Mouse (Mus musculus): Measurements from ENCODE around the gene Rtn4r.
A peak's percentile ranks its signal among the peaks of the same experiment; 100 is the strongest.

Rtn4r gene

DNA sequence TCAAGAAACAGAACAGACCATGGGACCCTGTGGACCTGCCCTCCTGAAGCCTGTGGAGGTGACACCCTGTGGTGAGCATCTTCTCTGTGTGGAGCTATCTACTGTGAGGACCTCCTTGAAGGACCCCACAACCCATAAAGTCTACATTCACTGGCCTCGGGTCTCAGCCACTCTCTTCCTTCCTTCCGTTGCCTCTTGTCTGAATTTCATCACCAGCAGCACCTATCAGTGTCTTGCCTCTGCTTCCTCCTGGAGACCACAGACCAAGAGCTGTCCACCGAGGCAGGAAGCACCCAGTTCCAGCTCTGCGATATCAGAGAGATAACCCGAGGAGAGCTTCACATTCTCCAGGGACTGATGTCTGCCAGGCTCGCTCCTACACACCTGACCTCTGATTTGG lies 31.8 kb downstream of the Rtn4r start:
- no peak for DNase-seq

- DNase-seq = no peak
These were observed 32.3 kb downstream of the Rtn4r start for GRCm38 (mm10) chr16:18159778-18160177.

GRCm38 (mm10) chr16:18160514-18160913 lies 33.1 kb downstream of the Rtn4r start:
- no peak for DNase-seq

GRCm38 (mm10) chr16:18161190-18161589 lies 33.7 kb downstream of the Rtn4r start:
- no peak for DNase-seq

DNA sequence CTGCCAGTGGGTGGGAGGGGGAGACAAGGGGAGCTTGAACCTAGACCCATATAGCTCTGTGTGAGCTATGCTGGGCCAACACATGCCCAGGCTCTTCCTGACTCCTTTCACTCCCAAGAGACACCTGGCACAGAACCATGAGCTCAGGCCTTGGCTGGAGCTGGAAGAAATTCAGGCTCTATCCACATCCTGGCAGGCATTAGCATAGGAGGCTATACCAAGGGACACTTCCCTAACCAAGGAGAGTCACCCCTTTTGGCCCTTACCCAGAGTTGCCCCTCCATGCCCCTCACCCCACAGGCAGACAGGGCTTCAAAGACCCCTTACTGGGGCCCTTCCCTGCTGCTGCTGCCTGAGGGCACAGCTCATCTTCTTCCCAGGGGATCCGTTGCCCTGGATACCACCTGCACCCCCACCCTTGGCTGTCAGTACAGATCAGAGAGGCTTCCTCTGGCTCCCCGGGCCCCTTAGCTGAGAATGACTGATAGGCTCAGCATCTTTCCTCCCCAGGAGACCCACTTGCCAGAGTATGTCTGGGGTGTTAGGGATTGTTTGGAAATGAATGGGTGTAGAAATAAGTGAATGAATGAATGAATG lies 37.3 kb downstream of the Rtn4r start:
- no peak for DNase-seq

GRCm38 (mm10) chr16:18166613-18167190 lies 39.3 kb downstream of the Rtn4r start:
- no peak for DNase-seq

GRCm38 (mm10) chr16:18169156-18169555 lies 41.7 kb downstream of the Rtn4r start:
- DNase-seq = no peak

- DNase-seq = no peak
These were observed 42.3 kb downstream of the Rtn4r start for GRCm38 (mm10) chr16:18169776-18170175.

- DNase-seq = peak; percentile 77 to 81
These were observed 44.9 kb downstream of the Rtn4r start for GRCm38 (mm10) chr16:18172266-18172855.

DNA sequence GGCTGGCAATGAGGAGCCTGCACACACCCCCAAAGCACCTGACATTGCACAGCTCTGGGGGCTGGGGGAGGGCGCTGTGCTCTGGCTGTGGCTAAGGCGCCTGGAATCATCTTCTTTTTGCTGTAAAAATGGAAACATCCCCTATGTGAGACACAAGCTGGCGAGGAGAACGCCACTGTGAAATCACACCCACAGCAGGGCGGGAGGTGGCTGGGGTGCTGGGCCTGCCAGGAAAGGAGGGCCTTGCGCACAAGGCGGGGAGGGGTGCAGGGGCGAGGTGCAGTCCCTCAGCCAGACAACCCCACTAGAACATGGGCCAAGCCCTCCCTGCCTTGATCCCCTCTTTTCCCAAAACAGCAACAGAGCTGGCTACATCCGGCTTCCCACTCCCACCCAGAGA lies 45.8 kb downstream of the Rtn4r start:
- no peak for DNase-seq

- DNase-seq = no peak
These were observed 46.3 kb downstream of the Rtn4r start for GRCm38 (mm10) chr16:18173788-18174187.

GRCm38 (mm10) chr16:18175817-18176541 lies 48.5 kb downstream of the Rtn4r start:
- no peak for DNase-seq

- DNase-seq = no peak
These were observed 49.3 kb downstream of the Rtn4r start for GRCm38 (mm10) chr16:18176758-18177157.

- DNase-seq = no peak
These were observed 52.1 kb downstream of the Rtn4r start for GRCm38 (mm10) chr16:18179591-18179990.

DNA sequence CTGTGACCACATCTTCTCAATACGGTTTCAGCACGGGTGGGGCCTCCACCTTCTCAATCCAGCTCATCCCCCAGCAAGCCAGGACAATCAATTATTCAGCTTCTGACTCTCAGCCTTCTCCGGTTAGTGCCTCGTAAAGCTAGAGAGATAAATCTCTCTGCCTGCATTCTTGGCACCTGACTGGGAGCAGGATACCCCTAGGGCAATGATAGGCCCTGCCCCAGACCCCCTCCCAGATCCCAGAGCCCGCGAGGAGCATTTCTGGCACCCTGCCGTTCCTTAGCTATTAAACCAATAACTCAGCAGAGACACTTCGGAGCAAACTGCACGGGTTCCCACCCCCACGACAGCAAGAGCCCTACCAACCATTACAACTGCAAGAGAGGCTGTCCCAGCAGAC lies 54.0 kb downstream of the Rtn4r start:
- DNase-seq = no peak

GRCm38 (mm10) chr16:18182766-18183165 lies 55.3 kb downstream of the Rtn4r start:
- no peak for DNase-seq

- DNase-seq = no peak
These were observed 58.4 kb downstream of the Rtn4r start for GRCm38 (mm10) chr16:18185715-18186449.

DNA sequence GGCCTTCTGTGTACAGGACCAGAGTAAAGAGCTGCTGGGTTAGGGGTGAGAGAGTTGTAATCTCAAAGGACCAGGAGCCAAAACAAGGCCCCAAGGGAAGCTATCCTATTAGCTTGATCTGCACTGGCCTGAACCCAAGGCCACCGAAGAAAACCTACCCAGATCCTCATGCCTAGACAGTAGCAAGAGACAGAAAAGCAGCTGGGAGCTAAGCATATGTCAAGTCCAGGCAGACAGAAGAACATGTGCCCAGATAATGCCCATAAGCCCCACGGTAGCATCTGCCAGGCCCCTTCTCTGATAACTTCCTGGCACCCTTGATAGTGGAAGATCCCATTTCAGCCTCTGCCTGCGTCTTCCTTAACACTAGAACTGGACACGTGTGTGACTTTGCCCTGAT lies 59.4 kb downstream of the Rtn4r start:
- DNase-seq = no peak

- no peak for DNase-seq
These were observed 59.8 kb downstream of the Rtn4r start for GRCm38 (mm10) chr16:18187221-18187620.

DNA sequence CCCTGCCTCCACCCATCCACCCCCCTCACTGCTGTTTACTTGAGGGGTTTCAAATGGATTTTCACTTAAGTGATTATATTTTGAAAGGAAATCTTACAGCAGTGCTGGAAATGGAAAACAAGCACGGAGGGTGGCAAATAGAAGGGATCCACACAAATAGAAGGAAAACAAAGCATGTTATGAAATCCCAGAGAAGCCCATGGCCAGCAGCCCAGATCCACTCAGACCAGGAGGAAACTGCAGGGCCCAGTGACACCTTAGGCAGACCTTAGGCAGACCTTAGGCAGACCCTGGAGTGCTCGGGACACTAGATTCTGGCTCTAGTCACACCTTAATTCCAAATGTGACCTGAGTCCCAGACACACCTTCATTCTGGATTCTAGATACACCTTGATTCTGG lies 63.6 kb downstream of the Rtn4r start:
- no peak for DNase-seq

DNA sequence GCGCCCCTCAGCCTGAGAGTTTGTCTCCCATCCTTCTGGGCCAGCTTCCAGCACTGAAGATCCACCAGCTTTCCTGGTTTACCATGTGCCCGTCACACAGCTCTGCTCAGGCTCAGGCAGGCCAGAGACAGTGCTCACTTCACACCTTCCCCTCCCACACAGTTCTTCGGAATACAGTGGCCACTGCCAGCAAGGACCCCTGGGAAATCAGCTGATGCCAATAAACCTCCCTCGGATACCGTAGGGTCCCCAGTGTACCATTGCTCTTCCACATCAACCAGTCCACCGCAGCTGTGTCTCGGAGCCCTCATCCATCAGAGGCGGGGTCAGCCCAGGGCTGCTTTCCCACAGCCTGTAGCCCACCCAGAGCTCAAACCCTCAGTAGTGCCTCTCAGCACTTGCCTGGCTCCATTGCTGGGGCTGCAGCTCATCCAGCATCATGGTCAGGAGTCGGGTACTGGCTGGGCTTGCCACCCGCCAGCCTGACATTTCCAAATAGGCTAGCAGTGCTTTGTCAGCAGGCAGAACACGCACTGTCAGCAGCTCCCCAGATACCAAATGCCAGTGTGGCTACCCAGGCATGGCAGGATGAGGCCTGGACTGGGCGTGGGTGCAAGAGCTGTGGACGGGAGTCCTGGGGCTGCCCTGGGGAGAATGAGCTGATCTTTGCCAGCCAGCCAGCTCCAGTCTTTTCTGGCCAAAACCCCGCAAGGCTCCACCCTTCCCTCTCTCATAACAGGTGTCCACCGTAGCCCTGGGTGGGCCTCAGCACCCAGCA lies 67.0 kb downstream of the Rtn4r start:
- DNase-seq = no peak

DNA sequence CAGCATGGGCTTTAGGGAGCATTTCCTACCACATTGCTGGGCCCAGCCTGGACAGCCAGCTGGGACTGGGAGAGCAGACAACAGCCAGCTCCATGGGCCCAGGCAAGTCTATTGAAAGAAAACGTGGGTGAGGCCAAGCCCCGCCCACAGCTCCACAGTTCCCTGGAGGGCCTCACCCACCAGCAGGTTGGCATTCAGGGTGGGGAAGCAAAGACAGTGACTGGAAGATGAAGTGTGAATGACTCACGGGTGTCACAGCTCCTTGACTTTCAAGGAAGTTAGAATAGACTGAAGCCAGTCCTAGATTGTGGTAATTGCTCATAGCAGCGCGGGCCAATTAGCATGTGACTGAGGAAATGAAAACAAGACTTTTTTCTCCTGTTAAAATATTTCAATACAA lies 67.6 kb downstream of the Rtn4r start:
- no peak for DNase-seq
